Mouse (Mus musculus): ENCODE measurements around the gene Tmco1. TPM values are rescaled to one million over a fixed set of nuclear protein-coding genes. Genes with fewer than 3 reads are reported as not detected.
"Not testable (repeated sequence)": the region's sequence is repeated elsewhere in the genome, so short reads cannot be mapped to it uniquely, and the experiment has no call there.

Gene Tmco1
- polyA plus RNA-seq, 1 experiment, result 20.5 TPM

GRCm38 (mm10) chr1:167340910-167341528, 32.8 kb downstream of the Tmco1 start:
- Histone ChIP-seq H3K4me1 (ENCODE audit: control insufficient read depth, insufficient read depth, insufficient read length, low read length) (peaks cover 7% of the 10 kb centered on the region), H3K36me3 (ENCODE audit: control insufficient read depth, insufficient read depth, low read length) (no peaks in the 10 kb centered on the region), H3K27me3 (ENCODE audit: control insufficient read depth, insufficient read depth, low read length) (peaks cover 3% of the 10 kb centered on the region; the same call in 1 of the 2 replicates), H3K4me3 (ENCODE audit: low read depth, low read length) (no peak overlapping the region), H3K27ac (ENCODE audit: insufficient read depth, low read depth, low read length) (no peak overlapping the region)
- TF ChIP-seq CTCF (IDR thresholded peaks at IDR 0.05; ENCODE audit: extremely low read depth, insufficient read length, insufficient replicate concordance, low read depth, low read length) (no peak), POLR2A (IDR thresholded peaks at IDR 0.05; ENCODE audit: low read depth, low read length) (no peak)
- WGBS, result 92% methylated on average over 3 of the region's 3 CpGs

- TF ChIP-seq POLR2A (IDR thresholded peaks at IDR 0.05; ENCODE audit: low read depth, low read length), result no peak
- no peak for TF ChIP-seq CTCF (IDR thresholded peaks at IDR 0.05; ENCODE audit: extremely low read depth, insufficient read length, insufficient replicate concordance, low read depth, low read length)
- no peak overlapping the region for H3K4me3 ChIP-seq (ENCODE audit: low read depth, low read length)
- peaks cover 7% of the 10 kb centered on the region for H3K4me1 ChIP-seq (ENCODE audit: control insufficient read depth, insufficient read depth, insufficient read length, low read length)
- no peaks in the 10 kb centered on the region for H3K36me3 ChIP-seq (ENCODE audit: control insufficient read depth, insufficient read depth, low read length)
- peaks cover 3% of the 10 kb centered on the region; the same call in 1 of the 2 replicates for H3K27me3 ChIP-seq (ENCODE audit: control insufficient read depth, insufficient read depth, low read length)
- WGBS, result 92% methylated on average over 10 of the region's 10 CpGs
- no peak overlapping the region for H3K27ac ChIP-seq (ENCODE audit: insufficient read depth, low read depth, low read length)
These were observed 34.7 kb downstream of the Tmco1 start for GRCm38 (mm10) chr1:167342831-167343230.

GRCm38 (mm10) chr1:167345994-167346520, 37.9 kb downstream of the Tmco1 start:
- H3K4me1 ChIP-seq (ENCODE audit: control insufficient read depth, insufficient read depth, insufficient read length, low read length); H3K36me3 ChIP-seq (ENCODE audit: control insufficient read depth, insufficient read depth, low read length); H3K27me3 ChIP-seq (ENCODE audit: control insufficient read depth, insufficient read depth, low read length); H3K4me3 ChIP-seq (ENCODE audit: low read depth, low read length): not testable (repeated sequence)
- H3K27ac ChIP-seq (ENCODE audit: insufficient read depth, low read depth, low read length), result peak overlapping the region; percentile 55
- WGBS, result 63% methylated on average over 10 of the region's 10 CpGs

GRCm38 (mm10) chr1:167349206-167349605, 41.0 kb downstream of the Tmco1 start:
- WGBS, result 31% methylated on average over 3 of the region's 3 CpGs
- not testable (repeated sequence) for H3K4me1 ChIP-seq (ENCODE audit: control insufficient read depth, insufficient read depth, insufficient read length, low read length); H3K27me3 ChIP-seq (ENCODE audit: control insufficient read depth, insufficient read depth, low read length); H3K4me3 ChIP-seq (ENCODE audit: low read depth, low read length); H3K36me3 ChIP-seq (ENCODE audit: control insufficient read depth, insufficient read depth, low read length); H3K27ac ChIP-seq (ENCODE audit: insufficient read depth, low read depth, low read length)

- peak; percentile 83 for TF ChIP-seq POLR2A (IDR thresholded peaks at IDR 0.05; ENCODE audit: low read depth, low read length)
- TF ChIP-seq CTCF (IDR thresholded peaks at IDR 0.05; ENCODE audit: extremely low read depth, insufficient read length, insufficient replicate concordance, low read depth, low read length), result no peak
- H3K36me3 ChIP-seq (ENCODE audit: control insufficient read depth, insufficient read depth, low read length), result peaks cover 12% of the 10 kb centered on the region
- H3K27ac ChIP-seq (ENCODE audit: insufficient read depth, low read depth, low read length), result peak within 1 kb of the TSS; percentile 98
- H3K4me1 ChIP-seq (ENCODE audit: control insufficient read depth, insufficient read depth, insufficient read length, low read length), result peaks cover 10% of the 10 kb centered on the region
- peak within 1 kb of the TSS; percentile 72 for H3K4me3 ChIP-seq (ENCODE audit: low read depth, low read length)
- no peaks in the 10 kb centered on the region for H3K27me3 ChIP-seq (ENCODE audit: control insufficient read depth, insufficient read depth, low read length)
- under 1% methylated on average over 55 of the region's 55 CpGs for WGBS
These were observed 41.8 kb downstream of the Tmco1 start, which contains the start of gene Aldh9a1 for GRCm38 (mm10) chr1:167349815-167350596. Gene Aldh9a1, plus strand, starts transcription at chr1:167349991.

- peak overlapping the region; percentile 98 for H3K27ac ChIP-seq (ENCODE audit: insufficient read depth, low read depth, low read length)
- WGBS, result 12% methylated on average over 13 of the region's 13 CpGs
- peaks cover 19% of the 10 kb centered on the region for H3K36me3 ChIP-seq (ENCODE audit: control insufficient read depth, insufficient read depth, low read length)
These were observed 42.6 kb downstream of the Tmco1 start for GRCm38 (mm10) chr1:167350597-167351415.

GRCm38 (mm10) chr1:167352403-167352802, 44.2 kb downstream of the Tmco1 start:
- peak overlapping the region; percentile 56 for H3K4me3 ChIP-seq (ENCODE audit: low read depth, low read length)
- H3K4me1 ChIP-seq (ENCODE audit: control insufficient read depth, insufficient read depth, insufficient read length, low read length), result peaks cover 10% of the 10 kb centered on the region
- peak overlapping the region; percentile 69 for H3K27ac ChIP-seq (ENCODE audit: insufficient read depth, low read depth, low read length)
- H3K27me3 ChIP-seq (ENCODE audit: control insufficient read depth, insufficient read depth, low read length), result no peaks in the 10 kb centered on the region
- peaks cover 35% of the 10 kb centered on the region for H3K36me3 ChIP-seq (ENCODE audit: control insufficient read depth, insufficient read depth, low read length)
- WGBS, result 33% methylated on average over 14 of the region's 14 CpGs
- TF ChIP-seq CTCF (IDR thresholded peaks at IDR 0.05; ENCODE audit: extremely low read depth, insufficient read length, insufficient replicate concordance, low read depth, low read length), result no peak
- 0 out of 2 replicates have a peak, but pooled peaks have one; percentile 19 for TF ChIP-seq POLR2A (IDR thresholded peaks at IDR 0.05; ENCODE audit: low read depth, low read length)

More at GRCm38 (mm10) chr1:167350597-167351415, 42.6 kb downstream of the Tmco1 start:
- Histone ChIP-seq H3K4me3 (ENCODE audit: low read depth, low read length) (peak overlapping the region; percentile 72), H3K4me1 (ENCODE audit: control insufficient read depth, insufficient read depth, insufficient read length, low read length) (peaks cover 10% of the 10 kb centered on the region), H3K27me3 (ENCODE audit: control insufficient read depth, insufficient read depth, low read length) (no peaks in the 10 kb centered on the region)
- TF ChIP-seq POLR2A (IDR thresholded peaks at IDR 0.05; ENCODE audit: low read depth, low read length) (no peak), CTCF (IDR thresholded peaks at IDR 0.05; ENCODE audit: extremely low read depth, insufficient read length, insufficient replicate concordance, low read depth, low read length) (no peak)
